30 mouse cellular contexts compared by ENCODE assay signal in the genomic region with DNA sequence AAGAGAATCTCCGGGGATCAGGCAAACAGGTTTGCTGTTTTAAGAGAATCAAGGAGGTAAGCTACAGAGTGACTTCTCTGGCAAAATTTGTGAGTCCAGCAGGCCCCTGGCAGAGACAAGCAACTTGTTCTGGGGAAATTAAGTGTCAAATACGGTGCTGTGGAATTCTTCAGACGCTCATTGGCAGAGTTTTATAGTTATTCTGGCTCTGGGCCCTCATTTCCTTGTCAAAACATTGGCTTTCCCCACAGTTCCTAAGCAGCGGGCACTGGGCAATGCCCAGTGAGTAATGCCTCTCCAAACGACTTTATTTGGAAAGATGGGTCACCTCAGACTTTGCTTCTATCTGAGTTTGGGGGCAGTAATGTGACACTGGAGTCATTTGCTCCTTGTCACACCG.
DNase-seq lines count a peak whose midpoint lies in the region; ATAC-seq and TF ChIP-seq lines count a peak whose summit lies in the region.
"Had no signal": no experiment of that assay in that cellular context is flagged by ENCODE, and none has a peak within 500 bp of the region (broad histone marks: within the 10 kb centered on the region; RNA-seq: fewer than 3 reads in every experiment).

No protein-coding gene starts in this region.

- ATAC-seq in hindbrain, postnatal 0 days, result 0 out of 2 replicates have a peak, but pooled peaks have one; percentile 45
- ATAC-seq in midbrain, postnatal 0 days (ENCODE audit: low FRiP score), result no peak
- ATAC-seq in midbrain, embryonic 16.5 days, result no peak
- ATAC-seq: inflammation-experienced regulatory T-cells, adult 6 months had no signal

- H3K9me3 ChIP-seq in hindbrain, postnatal 0 days (ENCODE audit: low read length), result no peaks in the 10 kb centered on the region
- no peaks in the 10 kb centered on the region for H3K9me3 ChIP-seq in hindbrain, embryonic 10.5 days
- no peaks in the 10 kb centered on the region for H3K9me3 ChIP-seq in midbrain, postnatal 0 days (ENCODE audit: low read length)
- no peaks in the 10 kb centered on the region for H3K9me3 ChIP-seq in midbrain, embryonic 16.5 days (replicated peaks; ENCODE audit: control insufficient read depth, low read length, poor library complexity, severe bottlenecking)
- H3K9me3 ChIP-seq: embryonic facial prominence, embryonic 13.5 days; heart, embryonic 10.5 days; midbrain, embryonic 12.5 days; neural tube, embryonic 15.5 days; stomach, embryonic 15.5 days had no signal

- H3K4me3 ChIP-seq in hindbrain, postnatal 0 days (ENCODE audit: low read length), result no peak overlapping the region
- H3K4me3 ChIP-seq in hindbrain, embryonic 10.5 days, result no peak overlapping the region
- H3K4me3 ChIP-seq in midbrain, postnatal 0 days (ENCODE audit: low read depth, low read length), result no peak overlapping the region
- H3K4me3 ChIP-seq in midbrain, embryonic 16.5 days (ENCODE audit: low read depth, low read length), result no peak overlapping the region
- H3K4me3 ChIP-seq: embryonic facial prominence, embryonic 13.5 days; erythroblast, embryonic 14.5 days; heart, embryonic 10.5 days; megakaryocyte, embryonic 14.5 days; midbrain, embryonic 12.5 days; neural tube, embryonic 15.5 days; stomach, embryonic 15.5 days had no signal

- no peak overlapping the region for H3K9ac ChIP-seq in hindbrain, postnatal 0 days (replicated peaks; ENCODE audit: low read length)
- no peak overlapping the region for H3K9ac ChIP-seq in midbrain, postnatal 0 days (replicated peaks; ENCODE audit: low read length, poor library complexity, severe bottlenecking)
- no peak overlapping the region for H3K9ac ChIP-seq in midbrain, embryonic 16.5 days (ENCODE audit: low read depth, low read length)
- H3K9ac ChIP-seq: embryonic facial prominence, embryonic 13.5 days; hindbrain, embryonic 14.5 days; liver, embryonic 14.5 days; midbrain, embryonic 12.5 days; neural tube, embryonic 15.5 days; stomach, embryonic 15.5 days had no signal

- peak; percentile 2 for DNase-seq in adrenal gland, adult 2 months
- no peak for DNase-seq in adrenal gland, postnatal 4 days (ENCODE audit: low spot score in 2 of 2)
- DNase-seq in cerebellum, postnatal 10 days, result peak; percentile 26 to 37
- no peak for DNase-seq in cerebellum, adult 18-20 months
- DNase-seq in hindbrain, postnatal 0 days (ENCODE audit: low spot score), result peak; percentile 38
- DNase-seq in hindbrain, embryonic 10.5 days (ENCODE audit: low spot score), result no peak
- peak; percentile 44 for DNase-seq in midbrain, postnatal 0 days (ENCODE audit: low spot score)
- DNase-seq: adrenal gland, postnatal 14 days; embryo, embryonic 11 days; gastrocnemius, postnatal 10 days; heart, postnatal 36 days; kidney, adult 11 months; kidney, postnatal 25 days; liver; lung, adult 2 months; lung, postnatal 4 days; retina, postnatal 1 day; right cerebral cortex, postnatal 14 days had no signal

- no peak overlapping the region for H3K4me2 ChIP-seq in hindbrain, postnatal 0 days (ENCODE audit: low read depth, low read length)
- no peak overlapping the region for H3K4me2 ChIP-seq in midbrain, postnatal 0 days (ENCODE audit: low read depth, low read length, poor library complexity, severe bottlenecking)
- H3K4me2 ChIP-seq in midbrain, embryonic 16.5 days (ENCODE audit: low read length), result no peak overlapping the region
- H3K4me2 ChIP-seq: embryonic facial prominence, embryonic 13.5 days; hindbrain, embryonic 14.5 days; midbrain, embryonic 12.5 days; neural tube, embryonic 15.5 days; stomach, embryonic 15.5 days had no signal

- H3K27ac ChIP-seq in hindbrain, postnatal 0 days, result no peak overlapping the region
- H3K27ac ChIP-seq in hindbrain, embryonic 10.5 days, result no peak overlapping the region
- H3K27ac ChIP-seq in midbrain, postnatal 0 days (ENCODE audit: low read depth, low read length), result no peak overlapping the region
- no peak overlapping the region for H3K27ac ChIP-seq in midbrain, embryonic 16.5 days (ENCODE audit: low read length)
- H3K27ac ChIP-seq: embryonic facial prominence, embryonic 13.5 days; heart, embryonic 10.5 days; hindbrain, embryonic 14.5 days; liver, embryonic 14.5 days; midbrain, embryonic 12.5 days; neural tube, embryonic 15.5 days; stomach, embryonic 15.5 days had no signal

- no peak for TF ChIP-seq CTCF in hindbrain, postnatal 0 days (IDR thresholded peaks at IDR 0.05; ENCODE audit: low read depth)
- TF ChIP-seq CTCF in midbrain, postnatal 0 days (IDR thresholded peaks at IDR 0.05), result no peak

- no peaks in the 10 kb centered on the region for H3K27me3 ChIP-seq in hindbrain, postnatal 0 days (ENCODE audit: insufficient read depth, low read length)
- H3K27me3 ChIP-seq in hindbrain, embryonic 10.5 days (ENCODE audit: insufficient read depth, poor library complexity, severe bottlenecking), result no peaks in the 10 kb centered on the region
- no peaks in the 10 kb centered on the region for H3K27me3 ChIP-seq in midbrain, postnatal 0 days (ENCODE audit: insufficient read depth, low read length)
- H3K27me3 ChIP-seq in midbrain, embryonic 16.5 days (ENCODE audit: control insufficient read depth, insufficient read depth, low read depth, low read length), result no peaks in the 10 kb centered on the region
- H3K27me3 ChIP-seq: CH12.LX; embryonic facial prominence, embryonic 13.5 days; megakaryocyte, embryonic 14.5 days; midbrain, embryonic 12.5 days; neural tube, embryonic 15.5 days; stomach, embryonic 15.5 days had no signal

- H3K36me3 ChIP-seq in hindbrain, postnatal 0 days (ENCODE audit: insufficient read depth, low read length), result no peaks in the 10 kb centered on the region
- H3K36me3 ChIP-seq in hindbrain, embryonic 10.5 days, result no peaks in the 10 kb centered on the region
- H3K36me3 ChIP-seq in midbrain, postnatal 0 days (ENCODE audit: insufficient read depth, low read length), result no peaks in the 10 kb centered on the region
- H3K36me3 ChIP-seq in midbrain, embryonic 16.5 days (ENCODE audit: control insufficient read depth, insufficient read depth, low read length), result no peaks in the 10 kb centered on the region
- H3K36me3 ChIP-seq: embryonic facial prominence, embryonic 13.5 days; heart, embryonic 10.5 days; midbrain, embryonic 12.5 days; neural tube, embryonic 15.5 days; stomach, embryonic 15.5 days had no signal

- no peaks in the 10 kb centered on the region for H3K4me1 ChIP-seq in hindbrain, postnatal 0 days (ENCODE audit: insufficient read depth, low read length)
- H3K4me1 ChIP-seq in hindbrain, embryonic 10.5 days (replicated peaks), result no peaks in the 10 kb centered on the region
- no peaks in the 10 kb centered on the region for H3K4me1 ChIP-seq in midbrain, postnatal 0 days (ENCODE audit: insufficient read depth, low read length)
- H3K4me1 ChIP-seq in midbrain, embryonic 16.5 days (ENCODE audit: control insufficient read depth, insufficient read depth, low read length), result no peaks in the 10 kb centered on the region
- H3K4me1 ChIP-seq: embryonic facial prominence, embryonic 13.5 days; heart, embryonic 10.5 days; megakaryocyte, embryonic 14.5 days; midbrain, embryonic 12.5 days; neural tube, embryonic 15.5 days; stomach, embryonic 15.5 days had no signal

- 55% methylated on average over 6 of the region's 6 CpGs for WGBS in hindbrain, postnatal 0 days
- 83% methylated on average over 6 of the region's 6 CpGs for WGBS in hindbrain, embryonic 10.5 days
- 74% methylated on average over 6 of the region's 6 CpGs for WGBS in midbrain, postnatal 0 days
- WGBS in midbrain, embryonic 16.5 days, result 74% methylated on average over 6 of the region's 6 CpGs

Comparison
In these comparisons a context has a peak if more than half of its experiments do, and no peak if none do; other contexts are left out.
1. DNase-seq: peak in adrenal gland, adult 2 months (single experiment), cerebellum, postnatal 10 days (2 of 2), hindbrain, postnatal 0 days (single experiment) and midbrain, postnatal 0 days (single experiment); none in adrenal gland, postnatal 4 days (0 of 2), cerebellum, adult 18-20 months (0 of 2) and hindbrain, embryonic 10.5 days (single experiment).